Mouse (Mus musculus) hindbrain, postnatal 0 days (tissue): ENCODE results near the gene Larp7. TPM values are rescaled to one million over a fixed set of nuclear protein-coding genes. Genes with fewer than 3 reads are reported as not detected.

Source experiments
- ATAC-seq: fragments of 200-750 bp; cut with Nextera tagmentation; 2 replicates; pipeline ENCODE4 v1.8.0; 2017; ENCODE audit warnings: mild to moderate bottlenecking, moderate TSS enrichment, moderate library complexity
- DNase-seq: peaks from one replicate; pipeline ENCODE4 v3.0.0-alpha.2; 2015; ENCODE audit warnings: low spot score
- H3K27ac ChIP-seq: fragments of 300-500 bp; sonication (generic); 2 replicates; pipeline ENCODE4 v1.5.1; 2014; ENCODE audit warnings: mild to moderate bottlenecking
- H3K27me3 ChIP-seq: fragments of 300-500 bp; sonication (generic); 2 replicates; pipeline ENCODE4 v1.6.1; 2014; ENCODE audit warnings: low read length, mixed read lengths; ENCODE audit not compliant: insufficient read depth
- H3K36me3 ChIP-seq: fragments of 300-500 bp; sonication (generic); 2 replicates; pipeline ENCODE4 v1.6.1; 2014; ENCODE audit warnings: low read length, mixed read lengths; ENCODE audit not compliant: insufficient read depth
- H3K4me1 ChIP-seq: fragments of 300-500 bp; sonication (generic); 2 replicates; pipeline ENCODE4 v1.6.1; 2014; ENCODE audit warnings: antibody characterized with exemption, low read length, mixed read lengths; ENCODE audit not compliant: insufficient read depth
- H3K4me2 ChIP-seq: fragments of 300-500 bp; sonication (generic); 2 replicates; pipeline ENCODE4 v1.6.1; 2014; ENCODE audit warnings: low read depth, mild to moderate bottlenecking, low read length, moderate library complexity, mixed read lengths
- H3K4me3 ChIP-seq: fragments of 300-500 bp; sonication (generic); 2 replicates; pipeline ENCODE4 v1.5.1; 2014; ENCODE audit warnings: low read length
- H3K9ac ChIP-seq: fragments of 300-500 bp; sonication (generic); replicated peaks from 2 replicates; pipeline ENCODE4 v1.6.1; 2014; ENCODE audit warnings: mild to moderate bottlenecking, low read length, moderate library complexity, mixed read lengths
- H3K9me3 ChIP-seq: fragments of 300-500 bp; sonication (generic); 2 replicates; pipeline ENCODE4 v1.6.1; 2016; ENCODE audit warnings: low read length, mixed read lengths
- CTCF ChIP-seq: IDR thresholded peaks from 2 replicates; pipeline ENCODE4 v1.5.1; 2016; ENCODE audit warnings: antibody characterized with exemption, control low read depth, low read depth
- WGBS: fragments of 180-500 bp; shearing (Covaris S2); extraction: QIAGEN DNeasy Blood & Tissue Kit; methylation state at CpG from one replicate; pipeline ENCODE4 v1.1.7; 2014; 5-methylcytosine and 5-hydroxymethylcytosine counted together
- polyA plus RNA-seq: library from polyadenylated mRNA; unstranded; fragments of >200 nt; fragmentation: Nextera tagmentation; extraction: Ambion mirVana; gene quantifications from 2 replicates; pipeline ENCODE4 v1.2.1, GENCODE M21; 2015
- total RNA-seq: library from RNA; depleted of rRNA; stranded (reverse); fragments of >200 nt; gene quantifications from 2 replicates; pipeline ENCODE4 v1.2.3, GENCODE M21; 2014; rRNA removed

Gene Larp7
- total RNA-seq (4.5 and 6.9 TPM in 2 replicates), polyA plus RNA-seq (30.4 and 31.7 TPM in 2 replicates)

DNA sequence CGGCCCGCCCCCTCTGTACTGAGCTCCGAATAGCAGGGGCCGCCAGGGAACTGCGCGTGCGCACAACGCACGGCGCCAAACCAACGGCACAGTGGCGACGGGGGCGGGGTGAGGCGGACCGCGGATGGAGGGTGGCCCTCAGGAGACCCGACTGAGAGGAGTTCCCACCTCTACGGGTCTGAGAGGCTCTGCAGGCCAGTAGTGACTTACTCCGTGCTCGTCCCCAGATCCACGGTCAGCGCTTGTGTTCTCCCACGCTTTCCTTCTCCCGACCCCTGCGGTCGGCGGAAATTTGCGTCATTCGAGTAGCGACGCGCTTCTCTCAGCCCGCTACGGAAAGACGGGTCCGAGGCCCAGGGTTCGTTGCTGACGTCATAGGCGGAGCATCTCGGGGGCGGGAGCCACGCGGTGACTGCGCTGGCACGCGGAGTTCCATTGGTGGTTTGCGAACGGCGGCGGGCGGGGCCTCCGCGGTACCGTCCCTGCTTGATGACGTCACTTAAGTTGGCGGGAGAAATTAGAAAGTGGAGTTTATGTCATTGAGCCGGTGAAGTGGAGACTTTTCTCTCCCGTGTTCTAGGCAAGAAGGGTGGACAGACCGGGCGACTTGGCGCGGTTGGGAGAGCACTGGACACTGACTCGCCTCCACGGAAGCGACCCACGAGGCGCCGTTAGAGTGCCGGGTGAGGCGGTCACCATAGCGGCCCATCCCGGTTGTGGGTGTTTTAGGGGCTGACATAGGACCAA lies at the start of gene Larp7, which contains the start of gene Zgrf1:
Larp7 (minus strand) TSS at position 377 of the 747 bp plus-strand sequence.
Zgrf1 (plus strand) TSS at position 517 of the 747 bp plus-strand sequence.
- ATAC-seq (peak; percentile 99), DNase-seq (peak; percentile 100)
- no peak for TF ChIP-seq CTCF
- peak within 1 kb of the TSS; percentile 64 for H3K9ac ChIP-seq
- no peaks in the 10 kb centered on the region for H3K36me3 ChIP-seq
- WGBS, result 1% methylated on average over 73 of the region's 73 CpGs
- H3K4me2 ChIP-seq, result peak within 1 kb of the TSS; percentile 85
- peak within 1 kb of the TSS; percentile 81 for H3K4me3 ChIP-seq
- H3K27me3 ChIP-seq, result no peaks in the 10 kb centered on the region
- no peaks in the 10 kb centered on the region for H3K9me3 ChIP-seq
- peak within 1 kb of the TSS; percentile 95 for H3K27ac ChIP-seq
- H3K4me1 ChIP-seq, result peaks cover 5% of the 10 kb centered on the region; the same call in 1 of the 2 replicates

DNA sequence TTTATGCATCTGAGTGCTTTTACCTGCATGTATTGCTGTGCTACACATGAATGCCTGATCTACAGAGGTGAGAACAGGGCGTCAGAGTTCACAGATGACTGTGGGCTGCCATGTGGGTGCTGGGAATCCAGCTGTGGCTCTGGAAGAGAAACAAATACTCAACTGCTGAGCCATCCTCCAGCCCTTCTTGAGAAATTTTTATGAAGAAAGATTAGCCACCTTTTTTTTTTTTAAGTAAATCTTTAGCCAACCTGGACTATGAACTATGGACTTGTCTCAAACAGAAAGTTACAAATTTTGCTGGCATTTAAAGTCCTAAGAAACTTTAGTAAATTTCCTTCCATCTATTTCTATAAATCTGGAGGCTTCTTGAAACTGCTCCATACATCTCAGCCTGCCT lies 44.0 kb upstream of the Larp7 start:
- DNase-seq (no peak), ATAC-seq (no peak)
- no peak overlapping the region for H3K4me3 ChIP-seq
- no peak overlapping the region for H3K27ac ChIP-seq
- WGBS, result 87% methylated on average over 1 of the region's 1 CpGs
- no peaks in the 10 kb centered on the region for H3K9me3 ChIP-seq
- no peak for TF ChIP-seq CTCF
- H3K4me1 ChIP-seq, result no peaks in the 10 kb centered on the region
- H3K27me3 ChIP-seq, result no peaks in the 10 kb centered on the region
- no peak overlapping the region for H3K9ac ChIP-seq
- H3K4me2 ChIP-seq, result no peak overlapping the region
- no peaks in the 10 kb centered on the region; the same call in 1 of the 2 replicates for H3K36me3 ChIP-seq

DNA sequence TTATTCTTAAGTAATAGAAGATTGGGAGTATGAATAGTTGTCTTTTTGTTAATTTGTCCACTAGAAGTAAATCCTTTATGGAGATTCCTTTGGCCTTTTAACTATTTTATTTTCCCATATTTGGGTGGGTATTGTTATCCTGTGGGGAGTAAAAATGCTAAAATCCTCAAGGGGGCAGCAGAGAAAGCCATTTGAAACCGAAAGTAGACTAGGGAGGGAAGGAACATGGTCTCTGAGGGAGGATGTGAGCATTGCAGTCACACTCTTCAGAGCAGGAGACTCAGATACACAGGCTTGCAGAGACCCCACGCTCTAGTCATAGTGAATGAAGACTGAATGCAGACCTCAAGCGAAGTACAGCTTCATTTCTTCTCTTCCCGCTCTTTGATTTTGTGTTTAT lies 19.4 kb upstream of the Larp7 start:
- Histone ChIP-seq H3K4me1 (no peaks in the 10 kb centered on the region), H3K36me3 (no peaks in the 10 kb centered on the region), H3K4me2 (0 out of 2 replicates have a peak overlapping the region, but pooled peaks have one; percentile 6), H3K27ac (no peak overlapping the region), H3K27me3 (no peaks in the 10 kb centered on the region), H3K4me3 (no peak overlapping the region), H3K9me3 (no peaks in the 10 kb centered on the region), H3K9ac (no peak overlapping the region)
- ATAC-seq, result peak; percentile 68; the same call in 1 of the 2 replicates
- WGBS, result 67% methylated on average over 4 of the region's 4 CpGs
- peak; percentile 72 for TF ChIP-seq CTCF
- peak; percentile 81 for DNase-seq

DNA sequence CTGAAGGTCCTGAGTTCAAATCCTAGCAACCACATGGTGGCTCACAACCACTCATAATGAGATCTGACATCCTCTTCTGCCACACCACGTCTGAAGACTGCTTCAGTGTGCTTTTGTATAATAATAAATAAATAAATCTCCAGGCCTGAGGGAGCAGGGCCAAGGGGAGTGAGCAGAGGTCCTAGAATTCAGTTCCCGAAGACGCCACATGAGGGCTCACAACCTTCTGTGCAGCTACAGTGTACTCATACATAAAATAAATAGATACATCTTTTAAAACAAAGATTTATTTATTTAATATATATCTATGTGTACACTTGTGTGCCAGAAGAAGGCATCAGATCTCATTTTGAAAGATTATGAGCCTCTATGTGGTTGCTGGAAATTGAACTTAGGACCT lies 12.0 kb upstream of the Larp7 start:
- no peaks in the 10 kb centered on the region for H3K27me3 ChIP-seq
- no peaks in the 10 kb centered on the region for H3K9me3 ChIP-seq
- H3K4me2 ChIP-seq, result no peak overlapping the region
- peak; percentile 25; the same call in 1 of the 2 replicates for TF ChIP-seq CTCF
- ATAC-seq (no peak), DNase-seq (no peak)
- no peak overlapping the region for H3K27ac ChIP-seq
- peaks cover 6% of the 10 kb centered on the region; the same call in 1 of the 2 replicates for H3K36me3 ChIP-seq
- no peak overlapping the region for H3K9ac ChIP-seq
- no peak overlapping the region for H3K4me3 ChIP-seq
- no peaks in the 10 kb centered on the region for H3K4me1 ChIP-seq
- 77% methylated on average over 3 of the region's 3 CpGs for WGBS

DNA sequence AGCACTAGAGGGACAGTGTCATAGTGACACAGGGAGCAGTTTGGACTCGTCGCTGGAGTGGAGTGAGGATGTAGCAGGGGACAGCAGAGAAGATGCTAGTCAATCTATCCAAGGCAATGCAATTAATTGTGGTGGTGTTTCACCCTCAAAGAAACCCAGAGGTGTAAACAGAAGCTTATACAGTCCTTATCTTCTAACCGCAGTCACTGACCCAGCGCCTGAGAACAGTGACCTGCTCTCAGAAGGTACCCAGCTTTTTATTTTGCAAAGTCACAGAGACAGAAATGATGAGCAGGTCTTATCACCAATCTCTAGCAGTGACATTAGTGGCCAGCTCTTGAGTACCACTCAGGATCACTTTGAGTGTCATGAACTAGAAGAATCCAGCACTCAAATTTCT lies 9.8 kb upstream of the Larp7 start:
- Histone ChIP-seq H3K27me3 (no peaks in the 10 kb centered on the region), H3K27ac (no peak overlapping the region), H3K4me3 (no peak overlapping the region), H3K4me1 (no peaks in the 10 kb centered on the region), H3K4me2 (no peak overlapping the region), H3K9me3 (no peaks in the 10 kb centered on the region), H3K9ac (no peak overlapping the region), H3K36me3 (peaks cover 6% of the 10 kb centered on the region; the same call in 1 of the 2 replicates)
- no peak for TF ChIP-seq CTCF
- 90% methylated on average over 4 of the region's 4 CpGs for WGBS
- no peak for ATAC-seq
- no peak for DNase-seq

DNA sequence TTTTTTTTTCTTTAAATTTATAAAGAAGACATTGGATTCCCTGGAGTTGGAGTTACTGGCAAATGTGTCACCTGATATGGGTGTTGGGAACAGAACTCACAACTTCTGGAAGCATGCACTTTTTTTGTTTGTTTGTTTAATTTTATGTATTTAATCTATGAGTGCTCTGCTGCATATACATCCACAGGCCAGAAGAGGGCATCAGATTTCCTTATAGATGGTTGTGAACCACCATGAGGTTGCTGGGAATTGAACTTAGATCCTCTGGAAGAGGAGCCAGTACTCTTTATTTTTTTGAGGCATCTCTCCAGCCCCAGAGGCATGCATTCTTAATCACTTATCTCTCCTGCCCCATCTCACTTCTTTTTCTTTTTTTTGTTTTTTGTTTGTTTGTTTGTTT lies 5.1 kb upstream of the Larp7 start:
- DNase-seq (no peak), ATAC-seq (no peak)
- Histone ChIP-seq H3K9ac (no peak overlapping the region), H3K4me1 (peaks cover 5% of the 10 kb centered on the region; the same call in 1 of the 2 replicates), H3K27ac (no peak overlapping the region), H3K9me3 (no peaks in the 10 kb centered on the region), H3K4me2 (no peak overlapping the region), H3K4me3 (no peak overlapping the region), H3K27me3 (no peaks in the 10 kb centered on the region), H3K36me3 (peaks cover 6% of the 10 kb centered on the region; the same call in 1 of the 2 replicates)
- 0 out of 2 replicates have a peak, but pooled peaks have one; percentile 12 for TF ChIP-seq CTCF

DNA sequence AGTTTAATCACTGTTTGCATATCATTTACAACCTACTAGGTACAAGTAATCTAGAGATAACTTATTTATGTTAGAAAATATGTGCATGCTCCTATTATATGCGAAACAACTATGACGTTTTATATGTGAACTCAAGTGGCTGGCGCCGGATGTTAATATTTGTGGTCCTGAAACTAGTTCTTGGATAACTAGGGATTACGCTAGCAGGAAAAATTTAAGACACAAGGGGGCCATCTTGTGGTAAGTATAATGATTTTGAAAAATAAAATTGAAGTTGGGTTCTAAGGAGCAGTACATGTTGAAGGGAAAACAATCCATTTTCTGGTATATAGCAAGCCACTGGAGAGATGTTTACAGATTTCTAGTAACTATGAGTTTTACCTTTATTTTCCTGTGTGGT lies 1.6 kb upstream of the Larp7 start:
- H3K9ac ChIP-seq, result no peak overlapping the region
- no peak overlapping the region for H3K4me3 ChIP-seq
- H3K36me3 ChIP-seq, result no peaks in the 10 kb centered on the region
- peak; percentile 56 for DNase-seq
- H3K4me1 ChIP-seq, result peaks cover 5% of the 10 kb centered on the region; the same call in 1 of the 2 replicates
- H3K9me3 ChIP-seq, result no peaks in the 10 kb centered on the region
- TF ChIP-seq CTCF, result peak; percentile 44; the same call in 1 of the 2 replicates
- H3K27me3 ChIP-seq, result no peaks in the 10 kb centered on the region
- ATAC-seq, result no peak
- no peak overlapping the region for H3K27ac ChIP-seq
- 50% methylated on average over 5 of the region's 5 CpGs for WGBS
- H3K4me2 ChIP-seq, result peak overlapping the region; percentile 85
